Mouse (Mus musculus) lung, adult 2 months (tissue): ENCODE results near the gene Letm1. TPM values are rescaled to one million over a fixed set of nuclear protein-coding genes. Genes with fewer than 3 reads are reported as not detected.

Source experiments
- DNase-seq: peaks from one replicate; pipeline ENCODE4 v3.0.0; 2022
- H3K4me1 ChIP-seq: fragments of 200-500 bp; 2 replicates; pipeline ENCODE4 v1.6.1; 2011; ENCODE audit warnings: low read length; ENCODE audit not compliant: control insufficient read depth, insufficient read depth
- H3K4me3 ChIP-seq: fragments of 200-500 bp; replicated peaks from 2 replicates; pipeline ENCODE3; 2011; ENCODE audit warnings: low read depth, mild to moderate bottlenecking, control low read depth, low read length; ENCODE audit errors: extremely low read depth
- CTCF ChIP-seq: fragments of 200-500 bp; IDR thresholded peaks from 2 replicates; pipeline ENCODE4 v1.5.1; 2011; ENCODE audit warnings: mild to moderate bottlenecking, low read length, control low read depth; ENCODE audit not compliant: insufficient read depth
- POLR2A ChIP-seq: fragments of 200-500 bp; IDR thresholded peaks from 2 replicates; pipeline ENCODE4 v1.6.1; 2011; ENCODE audit warnings: low read depth, mild to moderate bottlenecking, control low read depth, low read length, borderline replicate concordance; ENCODE audit errors: extremely low read depth
- WGBS: fragments of 180-500 bp; shearing (Covaris S2); methylation state at CpG from one replicate; pipeline ENCODE4 v1.1.7; 2018; 5-methylcytosine and 5-hydroxymethylcytosine counted together
- polyA plus RNA-seq: library from polyadenylated mRNA; depleted of rRNA; stranded (reverse); fragments of >200 nt; gene quantifications from 2 replicates; pipeline ENCODE4 v1.2.3, GENCODE M21; 2012

Letm1 gene
- polyA plus RNA-seq, 1 experiment: 41.8 TPM

DNA sequence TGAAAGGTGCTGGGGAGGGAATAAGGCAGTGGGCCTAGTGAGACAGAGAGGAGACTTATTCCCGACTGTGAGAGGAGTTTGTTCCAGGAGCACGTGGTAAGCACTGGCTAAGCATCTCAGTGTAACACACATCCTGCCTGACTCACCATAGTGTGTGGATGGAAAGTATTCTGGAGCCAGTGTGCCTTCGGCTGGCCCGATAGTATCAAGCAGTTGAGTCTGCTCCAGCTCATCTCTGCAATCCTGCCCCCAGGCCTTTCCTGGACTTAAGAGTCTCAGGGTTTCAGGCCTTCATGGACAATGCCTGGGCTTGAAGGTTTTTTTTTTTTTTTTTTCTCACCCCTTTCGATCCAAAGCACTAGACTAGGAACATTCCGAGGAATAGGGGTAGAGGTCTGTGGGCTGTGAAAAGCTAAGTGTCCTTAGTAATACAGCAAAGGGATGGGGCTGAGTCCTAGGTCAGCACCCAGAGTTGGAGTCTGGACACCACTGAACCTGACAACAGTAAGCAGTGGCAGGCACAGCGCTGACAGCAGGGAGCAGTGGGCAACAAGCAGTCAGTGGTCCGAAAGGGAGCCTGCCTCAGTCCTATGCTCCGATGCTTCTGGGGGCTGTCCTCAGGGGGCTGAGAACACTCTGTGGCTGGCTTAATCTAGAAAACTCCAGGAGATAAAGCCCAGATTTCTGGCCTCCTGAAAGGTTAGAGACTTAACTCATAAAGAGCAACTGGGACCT, 36.7 kb upstream of the Letm1 start:
- H3K4me1 ChIP-seq: peaks cover 8% of the 10 kb centered on the region
- 16% methylated on average over 9 of the region's 9 CpGs for WGBS

GRCm38 (mm10) chr5:33818104-33818503, 35.5 kb upstream of the Letm1 start:
- 43% methylated on average over 5 of the region's 5 CpGs for WGBS
- peaks cover 8% of the 10 kb centered on the region for H3K4me1 ChIP-seq
- DNase-seq: no peak
- no peak for TF ChIP-seq CTCF
- no peak for TF ChIP-seq POLR2A
- no peak overlapping the region for H3K4me3 ChIP-seq

More for the DNA sequence above, 36.7 kb upstream of the Letm1 start:
- H3K4me3 ChIP-seq: peak overlapping the region; percentile 94
- TF ChIP-seq POLR2A (no peak), CTCF (no peak)
- DNase-seq: no peak

- 76% methylated on average over 6 of the region's 6 CpGs for WGBS
- H3K4me3 ChIP-seq: no peak overlapping the region
- TF ChIP-seq POLR2A (no peak), CTCF (no peak)
- DNase-seq: no peak
- H3K4me1 ChIP-seq: peaks cover 3% of the 10 kb centered on the region
These were observed 33.5 kb upstream of the Letm1 start for GRCm38 (mm10) chr5:33816008-33816725.

GRCm38 (mm10) chr5:33811519-33811918, 28.9 kb upstream of the Letm1 start:
- WGBS: 87% methylated on average over 4 of the region's 4 CpGs
- TF ChIP-seq CTCF (no peak), POLR2A (no peak)
- DNase-seq: no peak
- Histone ChIP-seq H3K4me3 (no peak overlapping the region), H3K4me1 (no peaks in the 10 kb centered on the region)

DNA sequence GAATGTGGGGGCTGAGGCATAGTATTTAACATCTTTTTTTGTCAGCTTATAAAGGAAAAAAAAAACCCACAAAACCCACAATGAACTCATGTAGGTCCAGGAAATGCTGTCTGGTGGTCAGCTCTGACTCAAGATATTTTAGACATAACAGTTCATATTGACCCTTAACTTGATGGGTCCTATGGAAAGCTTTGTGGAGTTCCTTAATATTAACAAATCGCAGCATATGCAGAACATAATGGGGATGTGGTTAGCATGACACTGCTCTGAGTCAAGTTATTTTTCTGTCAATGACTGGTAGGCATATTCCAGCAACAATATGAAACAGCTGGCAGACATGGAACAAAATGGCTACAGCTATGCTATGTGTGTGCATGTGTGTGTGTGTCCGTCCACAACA, 20.7 kb upstream of the Letm1 start:
- Histone ChIP-seq H3K4me3 (no peak overlapping the region), H3K4me1 (no peaks in the 10 kb centered on the region)
- TF ChIP-seq CTCF (no peak), POLR2A (no peak)
- WGBS: 83% methylated on average over 2 of the region's 2 CpGs
- no peak for DNase-seq

GRCm38 (mm10) chr5:33791912-33792643, 9.5 kb upstream of the Letm1 start:
- no peaks in the 10 kb centered on the region for H3K4me1 ChIP-seq
- no peak overlapping the region for H3K4me3 ChIP-seq
- DNase-seq: no peak
- WGBS: 59% methylated on average over 5 of the region's 5 CpGs
- TF ChIP-seq CTCF (no peak), POLR2A (no peak)

DNA sequence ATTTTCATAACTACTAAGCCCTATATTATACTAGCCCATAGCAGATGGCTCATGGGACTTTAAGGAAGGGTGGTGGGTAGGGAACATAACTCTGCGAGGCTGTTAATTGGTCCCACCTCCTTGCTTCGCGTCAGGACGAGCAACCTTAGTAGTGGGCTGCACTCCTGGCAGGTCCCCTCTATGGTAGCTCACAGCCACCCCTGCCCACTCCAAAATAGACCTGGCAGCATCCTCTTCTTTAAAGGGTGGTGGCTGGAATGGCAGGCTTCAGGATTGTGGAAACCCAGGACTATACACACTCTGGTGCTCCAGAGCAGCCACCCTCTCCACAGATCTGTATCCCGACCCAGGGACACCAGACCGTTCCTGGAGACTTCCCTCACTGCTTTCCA, 378 bp upstream of the Letm1 start:
- 6% methylated on average over 6 of the region's 6 CpGs for WGBS
- DNase-seq: no peak
- H3K4me3 ChIP-seq: peak overlapping the region; percentile 61
- peaks cover 3% of the 10 kb centered on the region; the same call in 1 of the 2 replicates for H3K4me1 ChIP-seq
- TF ChIP-seq CTCF (no peak), POLR2A (no peak)

DNA sequence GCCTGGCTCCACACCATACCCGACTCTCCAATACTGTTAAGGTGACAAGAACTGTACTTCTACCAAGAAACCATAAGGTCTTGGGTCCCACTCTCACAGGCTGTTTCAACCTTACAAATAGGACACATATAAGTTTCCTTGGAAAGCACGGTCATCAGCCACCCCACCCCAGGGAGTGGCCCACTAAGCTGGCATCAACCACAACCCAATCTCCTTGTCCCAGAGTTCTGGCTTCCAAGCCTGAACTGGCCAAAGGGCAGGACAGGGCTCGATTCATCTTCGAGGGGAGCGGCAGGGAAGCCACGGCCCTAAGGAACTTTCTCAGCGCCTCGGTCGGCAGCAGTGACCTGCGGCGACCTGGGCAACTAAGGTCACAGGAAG, 663 bp downstream of the Letm1 start:
- 4% methylated on average over 11 of the region's 11 CpGs for WGBS
- TF ChIP-seq CTCF (no peak), POLR2A (no peak)
- peak overlapping the region; percentile 61 for H3K4me3 ChIP-seq
- no peak for DNase-seq
- H3K4me1 ChIP-seq: peaks cover 3% of the 10 kb centered on the region; the same call in 1 of the 2 replicates

DNA sequence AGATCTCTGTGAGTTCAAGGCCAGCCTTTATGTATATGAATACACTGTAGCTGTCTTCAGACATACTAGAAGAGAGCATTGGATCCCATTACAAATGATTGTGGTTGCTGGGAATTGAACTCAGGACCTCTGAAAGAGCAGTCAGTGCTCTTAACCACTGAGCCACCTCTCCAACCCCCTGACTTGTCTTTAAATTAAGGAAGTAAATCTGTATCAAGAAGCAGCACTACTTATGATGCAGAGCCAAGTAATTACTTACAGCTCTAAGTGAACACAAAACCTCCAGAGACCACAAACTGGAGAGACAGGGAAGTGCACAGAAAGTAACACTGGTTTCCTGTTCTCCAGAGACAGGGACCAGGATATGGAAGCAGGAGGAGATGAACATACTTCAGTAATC, 5.4 kb downstream of the Letm1 start:
- TF ChIP-seq CTCF: no peak
- no peak for TF ChIP-seq POLR2A
- no peaks in the 10 kb centered on the region for H3K4me1 ChIP-seq
- no peak overlapping the region for H3K4me3 ChIP-seq
- no peak for DNase-seq
